Comparison of ENCODE assay signal across 7 mouse cellular contexts in the genomic region with DNA sequence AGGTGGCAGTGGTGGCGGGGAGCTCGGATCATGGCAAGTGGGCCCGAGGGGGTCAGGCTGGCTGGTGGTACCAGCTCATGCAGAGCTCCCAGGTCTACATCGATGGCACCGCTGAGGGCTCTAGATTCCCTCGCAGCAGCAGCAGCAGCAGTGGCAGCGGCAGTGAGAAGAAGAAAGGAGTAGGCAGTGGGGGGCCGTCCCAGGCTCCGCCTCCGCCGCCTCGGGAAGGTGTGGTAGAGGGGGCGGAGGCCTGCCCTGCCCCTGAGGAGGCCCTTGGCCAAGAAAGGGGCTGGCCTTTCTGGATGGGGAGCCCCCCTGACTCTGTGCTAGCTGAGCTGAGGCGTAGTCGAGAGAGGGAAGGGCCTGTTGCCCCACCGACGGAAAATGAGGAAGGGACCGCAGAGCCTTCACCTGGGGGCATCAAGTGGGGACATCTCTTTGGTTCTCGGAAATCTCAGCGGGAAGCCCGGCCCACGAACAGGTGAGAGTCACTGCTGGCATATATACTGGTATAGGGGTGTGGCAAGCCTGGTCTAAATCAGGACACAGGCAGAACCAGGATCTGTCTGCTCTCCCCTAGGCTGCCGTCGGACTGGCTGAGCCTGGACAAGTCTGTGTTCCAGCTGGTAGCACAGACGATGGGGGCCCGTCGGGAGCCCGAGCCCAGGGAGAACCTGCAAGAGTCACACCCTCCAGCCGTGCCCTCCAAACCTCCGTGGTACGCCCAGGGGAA. TPM values are rescaled to one million over a fixed set of nuclear protein-coding genes. Genes with fewer than 3 reads are reported as not detected.
A peak's percentile ranks its signal among the peaks of the same experiment; 100 is the strongest.
DNase-seq lines count a peak whose midpoint lies in the region; ATAC-seq and TF ChIP-seq lines count a peak whose summit lies in the region.

No protein-coding gene starts in this region.

- peak overlapping the region; percentile 33 for H3K4me3 ChIP-seq in liver, embryonic 11.5 days (ENCODE audit: low read depth, low read length)
- no peak overlapping the region for H3K4me3 ChIP-seq in liver, postnatal 0 days (ENCODE audit: low read depth, low read length)
- H3K4me3 ChIP-seq in embryonic facial prominence, embryonic 15.5 days (replicated peaks), result peak overlapping the region; percentile 16; the same call in 1 of the 2 replicates
- no peak overlapping the region for H3K4me3 ChIP-seq in intestine, postnatal 0 days (ENCODE audit: low read depth, low read length)
- peak overlapping the region; percentile 12; the same call in 1 of the 2 replicates for H3K4me3 ChIP-seq in stomach, embryonic 16.5 days (replicated peaks; ENCODE audit: low read length)

- H3K36me3 ChIP-seq in liver, embryonic 11.5 days (ENCODE audit: control insufficient read depth, insufficient read depth, low read length), result 0 out of 2 replicates have a peak, but pooled peaks cover 6% of the 10 kb centered on the region
- H3K36me3 ChIP-seq in liver, postnatal 0 days (replicated peaks; ENCODE audit: insufficient read depth, low read length), result peaks cover 31% of the 10 kb centered on the region
- H3K36me3 ChIP-seq in embryonic facial prominence, embryonic 15.5 days, result peaks cover 56% of the 10 kb centered on the region
- peaks cover 62% of the 10 kb centered on the region for H3K36me3 ChIP-seq in intestine, postnatal 0 days (ENCODE audit: control insufficient read depth, insufficient read depth)
- peaks cover 19% of the 10 kb centered on the region for H3K36me3 ChIP-seq in stomach, embryonic 16.5 days (ENCODE audit: control insufficient read depth, insufficient read depth, low read length)

- H3K27ac ChIP-seq in liver, embryonic 11.5 days (ENCODE audit: low read depth, low read length), result no peak overlapping the region
- H3K27ac ChIP-seq in liver, postnatal 0 days (ENCODE audit: low read depth), result no peak overlapping the region
- no peak overlapping the region for H3K27ac ChIP-seq in embryonic facial prominence, embryonic 15.5 days (replicated peaks)
- H3K27ac ChIP-seq in intestine, postnatal 0 days (ENCODE audit: low read depth, low read length), result no peak overlapping the region
- H3K27ac ChIP-seq in stomach, embryonic 16.5 days (ENCODE audit: low read length), result no peak overlapping the region

- no peak for DNase-seq in liver, embryonic 11.5 days (ENCODE audit: low spot score)
- no peak for DNase-seq in liver, postnatal 0 days
- DNase-seq in layer of hippocampus, adult 11-12 months (ENCODE audit: low spot score), result no peak
- no peak for DNase-seq in urinary bladder, postnatal 25 days (ENCODE audit: low spot score)

- peaks cover 6% of the 10 kb centered on the region for H3K4me1 ChIP-seq in liver, embryonic 11.5 days (replicated peaks; ENCODE audit: control insufficient read depth, insufficient read depth, low read length)
- H3K4me1 ChIP-seq in liver, postnatal 0 days (ENCODE audit: insufficient read depth), result peaks cover 12% of the 10 kb centered on the region
- peaks cover 27% of the 10 kb centered on the region for H3K4me1 ChIP-seq in embryonic facial prominence, embryonic 15.5 days
- H3K4me1 ChIP-seq in intestine, postnatal 0 days (replicated peaks; ENCODE audit: control insufficient read depth, insufficient read depth, low read length), result no peaks in the 10 kb centered on the region
- H3K4me1 ChIP-seq in stomach, embryonic 16.5 days (ENCODE audit: control insufficient read depth, insufficient read depth, low read length), result peaks cover 11% of the 10 kb centered on the region; the same call in 1 of the 2 replicates

- H3K27me3 ChIP-seq in liver, embryonic 11.5 days (replicated peaks; ENCODE audit: control insufficient read depth, insufficient read depth, low read length), result peaks cover 64% of the 10 kb centered on the region
- peaks cover 38% of the 10 kb centered on the region for H3K27me3 ChIP-seq in liver, postnatal 0 days (ENCODE audit: insufficient read depth, low read length)
- peaks cover 45% of the 10 kb centered on the region for H3K27me3 ChIP-seq in embryonic facial prominence, embryonic 15.5 days
- H3K27me3 ChIP-seq in intestine, postnatal 0 days (replicated peaks; ENCODE audit: control insufficient read depth, insufficient read depth, low read length), result no peaks in the 10 kb centered on the region
- H3K27me3 ChIP-seq in stomach, embryonic 16.5 days (ENCODE audit: control insufficient read depth, insufficient read depth, low read length), result peaks cover 6% of the 10 kb centered on the region; the same call in 1 of the 2 replicates

- ATAC-seq in liver, embryonic 11.5 days (replicated peaks; ENCODE audit: low FRiP score), result no peak
- no peak for ATAC-seq in liver, postnatal 0 days
- peak; percentile 44; the same call in 1 of the 2 replicates for ATAC-seq in embryonic facial prominence, embryonic 15.5 days (ENCODE audit: insufficient number of reproducible peaks, low FRiP score, low TSS enrichment, low read depth)
- ATAC-seq in intestine, postnatal 0 days, result peak; percentile 39
- ATAC-seq in stomach, embryonic 16.5 days (ENCODE audit: insufficient read depth, low FRiP score), result peak; percentile 46

- H3K9me3 ChIP-seq in liver, embryonic 11.5 days (ENCODE audit: control insufficient read depth, low read length), result no peaks in the 10 kb centered on the region
- H3K9me3 ChIP-seq in liver, postnatal 0 days (ENCODE audit: low read length), result no peaks in the 10 kb centered on the region
- H3K9me3 ChIP-seq in embryonic facial prominence, embryonic 15.5 days (replicated peaks), result no peaks in the 10 kb centered on the region
- no peaks in the 10 kb centered on the region for H3K9me3 ChIP-seq in intestine, postnatal 0 days (ENCODE audit: control insufficient read depth)
- no peaks in the 10 kb centered on the region for H3K9me3 ChIP-seq in stomach, embryonic 16.5 days (replicated peaks; ENCODE audit: control insufficient read depth, low read length)

- peak overlapping the region; percentile 61 for H3K4me2 ChIP-seq in liver, embryonic 11.5 days
- H3K4me2 ChIP-seq in liver, postnatal 0 days (ENCODE audit: low read depth, low read length), result no peak overlapping the region
- peak overlapping the region; percentile 36 for H3K4me2 ChIP-seq in embryonic facial prominence, embryonic 15.5 days (replicated peaks)
- peak overlapping the region; percentile 45 for H3K4me2 ChIP-seq in intestine, postnatal 0 days (replicated peaks; ENCODE audit: low read depth)
- peak overlapping the region; percentile 28 for H3K4me2 ChIP-seq in stomach, embryonic 16.5 days (ENCODE audit: low read depth, low read length)

- 19% methylated on average over 31 of the region's 31 CpGs for WGBS in liver, embryonic 11.5 days
- WGBS in liver, postnatal 0 days (ENCODE audit: insufficient replicate concordance), result 24% methylated on average over 31 of the region's 31 CpGs
- 29% methylated on average over 31 of the region's 31 CpGs for whole genome bisulfite sequencing in embryonic facial prominence, embryonic 15.5 days
- 41% methylated on average over 31 of the region's 31 CpGs for WGBS in intestine, postnatal 0 days
- 34% methylated on average over 31 of the region's 31 CpGs for WGBS in stomach, embryonic 16.5 days

- no peak for TF ChIP-seq CTCF in liver, postnatal 0 days (IDR thresholded peaks at IDR 0.05; ENCODE audit: low read depth)
- TF ChIP-seq CTCF in intestine, postnatal 0 days (IDR thresholded peaks at IDR 0.05; ENCODE audit: low read depth), result no peak

- TF ChIP-seq EP300 in liver, postnatal 0 days (IDR thresholded peaks at IDR 0.05; ENCODE audit: low read depth), result no peak

- H3K9ac ChIP-seq in liver, embryonic 11.5 days (ENCODE audit: low read depth, low read length), result peak overlapping the region; percentile 39; the same call in 1 of the 2 replicates
- H3K9ac ChIP-seq in liver, postnatal 0 days (replicated peaks), result no peak overlapping the region
- no peak overlapping the region for H3K9ac ChIP-seq in embryonic facial prominence, embryonic 15.5 days
- H3K9ac ChIP-seq in intestine, postnatal 0 days (ENCODE audit: low read depth, low read length), result 0 out of 2 replicates have a peak overlapping the region, but pooled peaks have one; percentile 17
- peak overlapping the region; percentile 14; the same call in 1 of the 2 replicates for H3K9ac ChIP-seq in stomach, embryonic 16.5 days (ENCODE audit: low read length)

RNA-seq across cellular contexts. Expression of a gene that starts 3.1 kb away (rescaled TPM):
- not detected in 2 replicates for polyA plus RNA-seq in liver, embryonic 11.5 days (2014; fragmentation: Nextera tagmentation; extraction: Ambion mirVana)
- 0.14 TPM in 1 of 2 replicates, not detected in the other for polyA plus RNA-seq in liver, postnatal 0 days (2015; fragmentation: Nextera tagmentation; extraction: Ambion mirVana)
- polyA plus RNA-seq in embryonic facial prominence, embryonic 15.5 days (2015; fragmentation: Nextera tagmentation; extraction: Ambion mirVana), result 0.41 and 0.44 TPM in 2 replicates
- polyA plus RNA-seq in intestine, postnatal 0 days (2015; fragmentation: Nextera tagmentation; extraction: Ambion mirVana), result 0.16 TPM in 1 of 2 replicates, not detected in the other
- not detected in 2 replicates for polyA plus RNA-seq in stomach, embryonic 16.5 days (2015; fragmentation: Nextera tagmentation; extraction: Ambion mirVana)

RNA-seq across cellular contexts. Expression of a gene that starts 15.9 kb away (rescaled TPM):
- polyA plus RNA-seq in liver, embryonic 11.5 days (2014; fragmentation: Nextera tagmentation; extraction: Ambion mirVana), result 4.3 TPM in 2 replicates
- 1.2 TPM in 2 replicates for polyA plus RNA-seq in liver, postnatal 0 days (2015; fragmentation: Nextera tagmentation; extraction: Ambion mirVana)
- polyA plus RNA-seq in embryonic facial prominence, embryonic 15.5 days (2015; fragmentation: Nextera tagmentation; extraction: Ambion mirVana), result 9.2 and 9.3 TPM in 2 replicates
- polyA plus RNA-seq in intestine, postnatal 0 days (2015; fragmentation: Nextera tagmentation; extraction: Ambion mirVana), result 4.6 and 4.7 TPM in 2 replicates
- 1.7 TPM in 2 replicates for polyA plus RNA-seq in stomach, embryonic 16.5 days (2015; fragmentation: Nextera tagmentation; extraction: Ambion mirVana)

RNA-seq across cellular contexts. Expression of a gene that starts 28.6 kb away (rescaled TPM):
- 1.2 and 1.3 TPM in 2 replicates for polyA plus RNA-seq in liver, embryonic 11.5 days (2014; fragmentation: Nextera tagmentation; extraction: Ambion mirVana)
- polyA plus RNA-seq in liver, postnatal 0 days (2015; fragmentation: Nextera tagmentation; extraction: Ambion mirVana), result 9.9 and 10.4 TPM in 2 replicates
- 3.1 and 3.8 TPM in 2 replicates for polyA plus RNA-seq in embryonic facial prominence, embryonic 15.5 days (2015; fragmentation: Nextera tagmentation; extraction: Ambion mirVana)
- 3.2 and 3.7 TPM in 2 replicates for polyA plus RNA-seq in intestine, postnatal 0 days (2015; fragmentation: Nextera tagmentation; extraction: Ambion mirVana)
- 2.6 and 3.5 TPM in 2 replicates for polyA plus RNA-seq in stomach, embryonic 16.5 days (2015; fragmentation: Nextera tagmentation; extraction: Ambion mirVana)

RNA-seq across cellular contexts. Expression of a gene that starts 44.0 kb away (rescaled TPM):
- 1.4 and 2.0 TPM in 2 replicates for polyA plus RNA-seq in liver, embryonic 11.5 days (2014; fragmentation: Nextera tagmentation; extraction: Ambion mirVana)
- 1.9 and 2.1 TPM in 2 replicates for polyA plus RNA-seq in liver, postnatal 0 days (2015; fragmentation: Nextera tagmentation; extraction: Ambion mirVana)
- polyA plus RNA-seq in embryonic facial prominence, embryonic 15.5 days (2015; fragmentation: Nextera tagmentation; extraction: Ambion mirVana), result 18.2 TPM in 2 replicates
- 11.9 and 12.1 TPM in 2 replicates for polyA plus RNA-seq in intestine, postnatal 0 days (2015; fragmentation: Nextera tagmentation; extraction: Ambion mirVana)
- 10.4 and 15.1 TPM in 2 replicates for polyA plus RNA-seq in stomach, embryonic 16.5 days (2015; fragmentation: Nextera tagmentation; extraction: Ambion mirVana)

RNA-seq across cellular contexts. Expression of a gene that starts 57.7 kb away (rescaled TPM):
- not detected in 2 replicates for polyA plus RNA-seq in liver, embryonic 11.5 days (2014; fragmentation: Nextera tagmentation; extraction: Ambion mirVana)
- polyA plus RNA-seq in liver, postnatal 0 days (2015; fragmentation: Nextera tagmentation; extraction: Ambion mirVana), result 0.53 and 0.94 TPM in 2 replicates
- polyA plus RNA-seq in embryonic facial prominence, embryonic 15.5 days (2015; fragmentation: Nextera tagmentation; extraction: Ambion mirVana), result not detected in 2 replicates
- not detected in 2 replicates for polyA plus RNA-seq in intestine, postnatal 0 days (2015; fragmentation: Nextera tagmentation; extraction: Ambion mirVana)
- polyA plus RNA-seq in stomach, embryonic 16.5 days (2015; fragmentation: Nextera tagmentation; extraction: Ambion mirVana), result not detected in 2 replicates

Comparison
In these comparisons a context has a peak if more than half of its experiments do, and no peak if none do; other contexts are left out.
1. H3K4me3 ChIP-seq: peak in liver, embryonic 11.5 days (single experiment), embryonic facial prominence, embryonic 15.5 days (single experiment) and stomach, embryonic 16.5 days (single experiment); none in liver, postnatal 0 days (single experiment) and intestine, postnatal 0 days (single experiment).
2. H3K9ac ChIP-seq: peak in liver, embryonic 11.5 days (single experiment), intestine, postnatal 0 days (single experiment) and stomach, embryonic 16.5 days (single experiment); none in liver, postnatal 0 days (single experiment) and embryonic facial prominence, embryonic 15.5 days (single experiment).
3. ATAC-seq: peak in embryonic facial prominence, embryonic 15.5 days (single experiment), intestine, postnatal 0 days (single experiment) and stomach, embryonic 16.5 days (single experiment); none in liver, embryonic 11.5 days (single experiment) and liver, postnatal 0 days (single experiment).